Mouse (Mus musculus) cerebellum, adult 18-20 months (tissue): ENCODE data around the gene Tspan9.

Source experiments
- DNase-seq, 2 experiments: peaks; one replicate each; pipeline ENCODE4 v3.0.0; 2021

The Tspan9 gene

GRCm38 (mm10) chr6:127971931-127972330 lies 171.5 kb downstream of the Tspan9 start:
- no peak for DNase-seq

- peak in 1 of 2 experiments; percentile 18 for DNase-seq
Observed at GRCm38 (mm10) chr6:127970848-127971247, 172.5 kb downstream of the Tspan9 start.

- peak; percentile 88 to 94 for DNase-seq
Observed at GRCm38 (mm10) chr6:127970120-127970519, 173.3 kb downstream of the Tspan9 start.

GRCm38 (mm10) chr6:127969709-127970108 lies 173.7 kb downstream of the Tspan9 start:
- peak; percentile 19 to 39 for DNase-seq

GRCm38 (mm10) chr6:127965497-127965896 lies 177.9 kb downstream of the Tspan9 start:
- peak; percentile 35 to 45 for DNase-seq

- DNase-seq, result no peak
Observed at GRCm38 (mm10) chr6:127960203-127960602, 183.2 kb downstream of the Tspan9 start.

- no peak for DNase-seq
Observed at GRCm38 (mm10) chr6:127956172-127956571, 187.2 kb downstream of the Tspan9 start.

- DNase-seq, result no peak
Observed at GRCm38 (mm10) chr6:127953071-127953470, 190.3 kb downstream of the Tspan9 start.

GRCm38 (mm10) chr6:127949885-127950284 lies 193.5 kb downstream of the Tspan9 start:
- no peak for DNase-seq

- DNase-seq, result no peak
Observed at GRCm38 (mm10) chr6:127948656-127949055, 194.7 kb downstream of the Tspan9 start.

GRCm38 (mm10) chr6:127945725-127946124 lies 197.7 kb downstream of the Tspan9 start:
- peak; percentile 79 to 80 for DNase-seq

GRCm38 (mm10) chr6:127942421-127942820 lies 201.0 kb downstream of the Tspan9 start:
- no peak for DNase-seq

GRCm38 (mm10) chr6:127935105-127935504 lies 208.3 kb downstream of the Tspan9 start:
- no peak for DNase-seq

GRCm38 (mm10) chr6:127933841-127934240 lies 209.6 kb downstream of the Tspan9 start:
- no peak for DNase-seq

- DNase-seq, result no peak
Observed at GRCm38 (mm10) chr6:127932697-127933096, 210.7 kb downstream of the Tspan9 start.

- no peak for DNase-seq
Observed at GRCm38 (mm10) chr6:127928682-127929081, 214.7 kb downstream of the Tspan9 start.

- DNase-seq, result no peak
Observed at GRCm38 (mm10) chr6:127925915-127926314, 217.5 kb downstream of the Tspan9 start.

- peak in 1 of 2 experiments; percentile 16 for DNase-seq
Observed at GRCm38 (mm10) chr6:127924750-127925149, 218.6 kb downstream of the Tspan9 start.

- no peak for DNase-seq
Observed at GRCm38 (mm10) chr6:127923296-127923695, 220.1 kb downstream of the Tspan9 start.

- no peak for DNase-seq
Observed at GRCm38 (mm10) chr6:127921996-127922395, 221.4 kb downstream of the Tspan9 start.

- peak; percentile 68 to 75 for DNase-seq
Observed at GRCm38 (mm10) chr6:127920652-127921051, 222.7 kb downstream of the Tspan9 start.

- DNase-seq, result no peak
Observed at GRCm38 (mm10) chr6:127919491-127919890, 223.9 kb downstream of the Tspan9 start.

- DNase-seq, result no peak
Observed at GRCm38 (mm10) chr6:127917712-127918111, 225.7 kb downstream of the Tspan9 start.

GRCm38 (mm10) chr6:127916993-127917392 lies 226.4 kb downstream of the Tspan9 start:
- no peak for DNase-seq

- no peak for DNase-seq
Observed at GRCm38 (mm10) chr6:127912938-127913337, 230.5 kb downstream of the Tspan9 start.

GRCm38 (mm10) chr6:127911687-127912086 lies 231.7 kb downstream of the Tspan9 start:
- DNase-seq, result no peak
